Mouse (Mus musculus): ENCODE measurements around the gene Cyp4f37. TPM values are rescaled to one million over a fixed set of nuclear protein-coding genes. Genes with fewer than 3 reads are reported as not detected.
"Not testable (repeated sequence)": the region's sequence is repeated elsewhere in the genome, so short reads cannot be mapped to it uniquely, and the experiment has no call there.

The Cyp4f37 gene
- not detected in 2 replicates for polyA plus RNA-seq (2015; fragmentation: Nextera tagmentation; extraction: Ambion mirVana)

- not testable (repeated sequence) for H3K36me3 ChIP-seq (ENCODE audit: insufficient read depth, low read length); H3K4me3 ChIP-seq (ENCODE audit: low read length); H3K27me3 ChIP-seq (ENCODE audit: insufficient read depth, low read length); H3K9ac ChIP-seq (replicated peaks; ENCODE audit: low read length); H3K4me2 ChIP-seq (replicated peaks; ENCODE audit: low read depth, low read length); ATAC-seq (ENCODE audit: low FRiP score, low TSS enrichment); H3K4me1 ChIP-seq (ENCODE audit: insufficient read depth, low read length); H3K27ac ChIP-seq (ENCODE audit: low read length)
- H3K9me3 ChIP-seq (ENCODE audit: low read length) = peaks cover 13% of the 10 kb centered on the region
- whole genome bisulfite sequencing = 56% methylated on average over 4 of the region's 4 CpGs
These were observed at the start of gene Cyp4f37 for GRCm38 (mm10) chr17:32621018-32621417. Cyp4f37 (plus strand) TSS chr17:32621309.

DNA sequence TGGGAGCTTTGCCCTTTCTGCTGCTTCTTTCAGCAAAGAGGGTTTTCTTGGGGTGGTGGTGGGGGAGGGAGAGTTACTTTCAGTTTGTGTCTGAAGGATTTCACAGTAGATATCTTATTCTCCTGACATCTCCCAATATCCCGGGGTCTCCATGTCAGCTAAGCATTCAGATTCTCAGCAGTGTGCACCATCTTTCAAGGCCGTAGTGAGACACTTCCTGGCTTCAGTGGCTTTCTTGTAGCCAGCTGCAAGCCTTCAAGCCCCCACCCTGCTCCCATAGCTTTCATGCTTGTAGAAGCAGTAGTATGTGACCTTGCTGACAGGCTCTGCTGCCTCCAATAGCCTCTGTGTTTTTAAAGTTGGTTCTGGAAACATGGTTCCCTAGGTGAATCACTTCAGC, 47.8 kb upstream of the Cyp4f37 start:
- H3K27ac ChIP-seq (ENCODE audit: low read length); H3K36me3 ChIP-seq (ENCODE audit: insufficient read depth, low read length); H3K4me2 ChIP-seq (replicated peaks; ENCODE audit: low read depth, low read length); H3K4me1 ChIP-seq (ENCODE audit: insufficient read depth, low read length); H3K27me3 ChIP-seq (ENCODE audit: insufficient read depth, low read length); H3K9me3 ChIP-seq (ENCODE audit: low read length); ATAC-seq (ENCODE audit: low FRiP score, low TSS enrichment); H3K4me3 ChIP-seq (ENCODE audit: low read length); H3K9ac ChIP-seq (replicated peaks; ENCODE audit: low read length): not testable (repeated sequence)
- 29% methylated on average over 2 of the region's 2 CpGs for WGBS

DNA sequence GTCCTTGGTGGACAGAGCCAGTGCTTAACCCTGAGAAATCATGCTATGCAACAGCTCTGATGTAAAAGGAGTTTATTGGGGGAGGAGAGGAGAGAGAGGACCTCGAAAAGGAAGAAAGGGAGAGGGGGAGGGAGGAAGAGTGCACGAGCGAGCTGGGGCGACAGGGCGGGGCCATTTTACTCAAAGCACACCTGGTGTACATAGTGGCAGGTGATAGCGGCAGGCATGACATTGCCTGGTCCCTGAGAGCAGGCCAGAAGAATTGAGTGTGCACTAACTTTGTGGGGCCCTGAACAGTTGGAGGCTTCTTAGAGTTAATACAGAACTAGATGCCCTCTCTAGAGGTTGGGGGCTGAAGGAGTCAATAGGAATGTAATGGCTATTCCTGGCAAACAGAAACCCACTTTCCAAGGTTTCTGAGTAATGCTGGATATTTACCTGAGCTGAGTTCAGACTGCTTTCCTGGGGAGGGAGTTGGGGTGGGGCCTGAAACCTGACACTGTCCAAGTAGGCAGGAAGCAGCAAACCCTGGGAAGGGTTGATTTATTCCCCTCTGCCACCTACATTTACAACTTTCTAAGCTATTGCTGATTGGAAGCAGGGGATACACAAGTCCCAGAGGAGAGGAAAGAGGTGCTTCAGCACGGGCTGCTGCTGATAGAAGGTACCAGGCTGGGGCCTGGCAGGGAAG, 43.5 kb upstream of the Cyp4f37 start:
- Histone ChIP-seq H3K36me3 (ENCODE audit: insufficient read depth, low read length) (no peaks in the 10 kb centered on the region), H3K4me1 (ENCODE audit: insufficient read depth, low read length) (peaks cover 6% of the 10 kb centered on the region), H3K27me3 (ENCODE audit: insufficient read depth, low read length) (no peaks in the 10 kb centered on the region), H3K27ac (ENCODE audit: low read length) (no peak overlapping the region), H3K9ac (replicated peaks; ENCODE audit: low read length) (no peak overlapping the region), H3K9me3 (ENCODE audit: low read length) (no peaks in the 10 kb centered on the region), H3K4me2 (replicated peaks; ENCODE audit: low read depth, low read length) (no peak overlapping the region), H3K4me3 (ENCODE audit: low read length) (no peak overlapping the region)
- 51% methylated on average over 7 of the region's 7 CpGs for WGBS
- no peak for ATAC-seq (ENCODE audit: low FRiP score, low TSS enrichment)

- H3K4me2 ChIP-seq (replicated peaks; ENCODE audit: low read depth, low read length) = no peak overlapping the region
- WGBS = 89% methylated on average over 18 of the region's 18 CpGs
- no peaks in the 10 kb centered on the region for H3K4me1 ChIP-seq (ENCODE audit: insufficient read depth, low read length)
- H3K9me3 ChIP-seq (ENCODE audit: low read length) = peaks cover 13% of the 10 kb centered on the region
- no peaks in the 10 kb centered on the region for H3K27me3 ChIP-seq (ENCODE audit: insufficient read depth, low read length)
- no peaks in the 10 kb centered on the region for H3K36me3 ChIP-seq (ENCODE audit: insufficient read depth, low read length)
- ATAC-seq (ENCODE audit: low FRiP score, low TSS enrichment) = no peak
- no peak overlapping the region for H3K9ac ChIP-seq (replicated peaks; ENCODE audit: low read length)
- no peak overlapping the region for H3K4me3 ChIP-seq (ENCODE audit: low read length)
- no peak overlapping the region for H3K27ac ChIP-seq (ENCODE audit: low read length)
These were observed 24.6 kb upstream of the Cyp4f37 start for GRCm38 (mm10) chr17:32596494-32596893.

GRCm38 (mm10) chr17:32608055-32608454, 13.1 kb upstream of the Cyp4f37 start:
- ATAC-seq (ENCODE audit: low FRiP score, low TSS enrichment) = no peak
- Histone ChIP-seq H3K4me3 (ENCODE audit: low read length) (no peak overlapping the region), H3K9ac (replicated peaks; ENCODE audit: low read length) (no peak overlapping the region), H3K4me1 (ENCODE audit: insufficient read depth, low read length) (no peaks in the 10 kb centered on the region), H3K36me3 (ENCODE audit: insufficient read depth, low read length) (no peaks in the 10 kb centered on the region), H3K27me3 (ENCODE audit: insufficient read depth, low read length) (no peaks in the 10 kb centered on the region), H3K27ac (ENCODE audit: low read length) (no peak overlapping the region), H3K9me3 (ENCODE audit: low read length) (no peaks in the 10 kb centered on the region), H3K4me2 (replicated peaks; ENCODE audit: low read depth, low read length) (no peak overlapping the region)
- WGBS = 75% methylated on average over 1 of the region's 1 CpGs

GRCm38 (mm10) chr17:32610231-32610630, 10.9 kb upstream of the Cyp4f37 start:
- H3K4me2 ChIP-seq (replicated peaks; ENCODE audit: low read depth, low read length); H3K9me3 ChIP-seq (ENCODE audit: low read length); H3K4me3 ChIP-seq (ENCODE audit: low read length); ATAC-seq (ENCODE audit: low FRiP score, low TSS enrichment); H3K27me3 ChIP-seq (ENCODE audit: insufficient read depth, low read length); H3K9ac ChIP-seq (replicated peaks; ENCODE audit: low read length); H3K4me1 ChIP-seq (ENCODE audit: insufficient read depth, low read length); H3K27ac ChIP-seq (ENCODE audit: low read length); H3K36me3 ChIP-seq (ENCODE audit: insufficient read depth, low read length): not testable (repeated sequence)
- 87% methylated on average over 3 of the region's 3 CpGs for WGBS

GRCm38 (mm10) chr17:32610896-32611295, 10.2 kb upstream of the Cyp4f37 start:
- H3K27me3 ChIP-seq (ENCODE audit: insufficient read depth, low read length) = no peaks in the 10 kb centered on the region
- WGBS = 89% methylated on average over 3 of the region's 3 CpGs
- H3K4me2 ChIP-seq (replicated peaks; ENCODE audit: low read depth, low read length) = no peak overlapping the region
- H3K4me1 ChIP-seq (ENCODE audit: insufficient read depth, low read length) = no peaks in the 10 kb centered on the region
- no peak overlapping the region for H3K4me3 ChIP-seq (ENCODE audit: low read length)
- no peaks in the 10 kb centered on the region for H3K9me3 ChIP-seq (ENCODE audit: low read length)
- no peak overlapping the region for H3K9ac ChIP-seq (replicated peaks; ENCODE audit: low read length)
- no peaks in the 10 kb centered on the region for H3K36me3 ChIP-seq (ENCODE audit: insufficient read depth, low read length)
- no peak overlapping the region for H3K27ac ChIP-seq (ENCODE audit: low read length)
- no peak for ATAC-seq (ENCODE audit: low FRiP score, low TSS enrichment)

GRCm38 (mm10) chr17:32612417-32612816, 8.7 kb upstream of the Cyp4f37 start:
- 78% methylated on average over 3 of the region's 3 CpGs for WGBS
- Histone ChIP-seq H3K9ac (replicated peaks; ENCODE audit: low read length) (no peak overlapping the region), H3K4me1 (ENCODE audit: insufficient read depth, low read length) (no peaks in the 10 kb centered on the region), H3K4me3 (ENCODE audit: low read length) (no peak overlapping the region), H3K4me2 (replicated peaks; ENCODE audit: low read depth, low read length) (no peak overlapping the region), H3K27ac (ENCODE audit: low read length) (no peak overlapping the region), H3K9me3 (ENCODE audit: low read length) (no peaks in the 10 kb centered on the region), H3K27me3 (ENCODE audit: insufficient read depth, low read length) (no peaks in the 10 kb centered on the region), H3K36me3 (ENCODE audit: insufficient read depth, low read length) (no peaks in the 10 kb centered on the region)
- no peak for ATAC-seq (ENCODE audit: low FRiP score, low TSS enrichment)

GRCm38 (mm10) chr17:32617252-32617651, 3.9 kb upstream of the Cyp4f37 start:
- Histone ChIP-seq H3K4me1 (ENCODE audit: insufficient read depth, low read length) (no peaks in the 10 kb centered on the region), H3K27ac (ENCODE audit: low read length) (no peak overlapping the region), H3K27me3 (ENCODE audit: insufficient read depth, low read length) (no peaks in the 10 kb centered on the region), H3K4me3 (ENCODE audit: low read length) (no peak overlapping the region), H3K9ac (replicated peaks; ENCODE audit: low read length) (no peak overlapping the region), H3K36me3 (ENCODE audit: insufficient read depth, low read length) (no peaks in the 10 kb centered on the region), H3K4me2 (replicated peaks; ENCODE audit: low read depth, low read length) (no peak overlapping the region), H3K9me3 (ENCODE audit: low read length) (peaks cover 13% of the 10 kb centered on the region)
- WGBS = 74% methylated on average over 1 of the region's 1 CpGs
- ATAC-seq (ENCODE audit: low FRiP score, low TSS enrichment) = no peak

- 81% methylated on average over 7 of the region's 7 CpGs for WGBS
- H3K27me3 ChIP-seq (ENCODE audit: insufficient read depth, low read length); ATAC-seq (ENCODE audit: low FRiP score, low TSS enrichment); H3K4me3 ChIP-seq (ENCODE audit: low read length); H3K4me2 ChIP-seq (replicated peaks; ENCODE audit: low read depth, low read length); H3K4me1 ChIP-seq (ENCODE audit: insufficient read depth, low read length); H3K9me3 ChIP-seq (ENCODE audit: low read length); H3K27ac ChIP-seq (ENCODE audit: low read length); H3K36me3 ChIP-seq (ENCODE audit: insufficient read depth, low read length); H3K9ac ChIP-seq (replicated peaks; ENCODE audit: low read length): not testable (repeated sequence)
These were observed 8.6 kb downstream of the Cyp4f37 start for GRCm38 (mm10) chr17:32629726-32630125.
